Mouse (Mus musculus) forelimb bud, embryonic 11.5 days (tissue): ENCODE measurements around the gene Mrpl40.

Source experiments
- DNase-seq: peaks from one replicate; pipeline ENCODE4 v3.0.0-alpha.2; 2012; ENCODE audit warnings: low read depth, low spot score

The Mrpl40 gene

DNA sequence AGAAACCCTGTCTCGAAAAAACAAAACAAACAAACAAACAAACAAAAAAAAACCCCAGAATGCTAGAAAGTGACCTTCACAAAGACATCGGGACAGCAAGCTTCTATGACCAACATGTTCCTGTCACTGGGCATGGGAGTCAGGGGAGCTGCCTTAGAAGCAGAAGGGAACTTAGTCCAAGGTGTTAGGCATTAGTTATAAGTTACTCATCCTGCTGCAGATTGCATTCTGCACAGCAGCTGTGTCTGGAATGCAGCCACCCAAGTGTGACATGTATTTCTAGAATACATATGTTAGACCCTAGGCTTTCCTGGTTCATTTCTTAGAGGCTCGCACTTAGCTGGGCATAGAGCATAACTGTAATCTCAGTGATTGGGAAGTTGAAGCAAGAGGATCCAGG, 48.0 kb downstream of the Mrpl40 start:
- no peak for DNase-seq

- DNase-seq: no peak
Observed at GRCm38 (mm10) chr16:18822925-18823324, 53.7 kb downstream of the Mrpl40 start.

GRCm38 (mm10) chr16:18822356-18822755, 54.3 kb downstream of the Mrpl40 start:
- no peak for DNase-seq
